Mouse (Mus musculus): ENCODE data around the gene Hspa14. TPM values are rescaled to one million over a fixed set of nuclear protein-coding genes. Genes with fewer than 3 reads are reported as not detected.

Hspa14 gene
- polyA plus RNA-seq, 1 experiment = 59.9 TPM

- H3K4me3 ChIP-seq (ENCODE audit: insufficient read depth, low read length) = no peak overlapping the region
- H3K27ac ChIP-seq (ENCODE audit: insufficient read depth, low read length) = no peak overlapping the region
- H3K4me1 ChIP-seq (ENCODE audit: control insufficient read depth, insufficient read depth, low read length) = no peaks in the 10 kb centered on the region
- TF ChIP-seq CTCF (IDR thresholded peaks at IDR 0.05; ENCODE audit: borderline replicate concordance, insufficient read depth, low read length) (no peak), POLR2A (IDR thresholded peaks at IDR 0.05; ENCODE audit: low read depth, low read length) (no peak)
Observed at GRCm38 (mm10) chr2:3493833-3494409, 18.7 kb downstream of the Hspa14 start.

GRCm38 (mm10) chr2:3489816-3490215 is 22.8 kb downstream of the Hspa14 start:
- Histone ChIP-seq H3K4me3 (ENCODE audit: insufficient read depth, low read length) (no peak overlapping the region), H3K4me1 (ENCODE audit: control insufficient read depth, insufficient read depth, low read length) (no peaks in the 10 kb centered on the region)
- TF ChIP-seq CTCF (IDR thresholded peaks at IDR 0.05; ENCODE audit: borderline replicate concordance, insufficient read depth, low read length) (no peak), POLR2A (IDR thresholded peaks at IDR 0.05; ENCODE audit: low read depth, low read length) (no peak)

GRCm38 (mm10) chr2:3480239-3480638 is 32.4 kb downstream of the Hspa14 start:
- no peak for TF ChIP-seq POLR2A (IDR thresholded peaks at IDR 0.05; ENCODE audit: low read depth, low read length)
- TF ChIP-seq CTCF (IDR thresholded peaks at IDR 0.05; ENCODE audit: borderline replicate concordance, insufficient read depth, low read length) = no peak
- Histone ChIP-seq H3K4me3 (ENCODE audit: insufficient read depth, low read length) (no peak overlapping the region), H3K4me1 (ENCODE audit: control insufficient read depth, insufficient read depth, low read length) (0 out of 2 replicates have a peak, but pooled peaks cover 3% of the 10 kb centered on the region), H3K27ac (ENCODE audit: insufficient read depth, low read length) (no peak overlapping the region)

More at GRCm38 (mm10) chr2:3489816-3490215, 22.8 kb downstream of the Hspa14 start:
- no peak overlapping the region for H3K27ac ChIP-seq (ENCODE audit: insufficient read depth, low read length)

DNA sequence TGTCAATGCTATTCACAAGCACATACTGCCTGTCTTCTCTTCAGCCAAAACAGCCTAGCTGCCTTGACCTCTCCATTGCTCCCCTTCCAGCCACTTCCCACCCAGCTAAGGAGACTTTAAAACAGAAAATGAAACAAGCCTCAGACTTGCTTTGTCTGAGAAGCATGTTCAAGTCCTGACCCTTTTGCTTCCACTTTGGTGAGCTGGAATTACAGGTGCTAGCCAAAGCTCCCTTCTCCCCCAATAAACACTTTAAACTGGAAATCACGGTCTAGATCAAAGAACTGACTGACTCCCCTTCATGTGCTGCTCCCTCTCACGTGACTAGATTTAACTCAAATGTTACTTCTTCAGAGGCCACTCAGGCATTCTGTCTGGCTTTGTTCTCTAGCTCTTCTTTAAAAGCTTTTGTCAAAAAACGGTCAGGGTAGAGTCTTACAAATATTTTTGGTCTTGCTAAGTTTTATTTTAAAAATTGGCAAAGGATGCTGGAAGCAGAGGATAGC is 36.8 kb downstream of the Hspa14 start:
- TF ChIP-seq POLR2A (IDR thresholded peaks at IDR 0.05; ENCODE audit: low read depth, low read length) (no peak), CTCF (IDR thresholded peaks at IDR 0.05; ENCODE audit: borderline replicate concordance, insufficient read depth, low read length) (no peak)
- 0 out of 2 replicates have a peak, but pooled peaks cover 3% of the 10 kb centered on the region for H3K4me1 ChIP-seq (ENCODE audit: control insufficient read depth, insufficient read depth, low read length)
- no peak overlapping the region for H3K27ac ChIP-seq (ENCODE audit: insufficient read depth, low read length)
- H3K4me3 ChIP-seq (ENCODE audit: insufficient read depth, low read length) = no peak overlapping the region

- Histone ChIP-seq H3K27ac (ENCODE audit: insufficient read depth, low read length) (peak within 1 kb of the TSS; percentile 10), H3K4me1 (ENCODE audit: control insufficient read depth, insufficient read depth, low read length) (0 out of 2 replicates have a peak, but pooled peaks cover 3% of the 10 kb centered on the region), H3K4me3 (ENCODE audit: insufficient read depth, low read length) (peak within 1 kb of the TSS; percentile 65)
- TF ChIP-seq CTCF (IDR thresholded peaks at IDR 0.05; ENCODE audit: borderline replicate concordance, insufficient read depth, low read length) (no peak), POLR2A (IDR thresholded peaks at IDR 0.05; ENCODE audit: low read depth, low read length) (peak; percentile 86)
Observed at GRCm38 (mm10) chr2:3474861-3475283, 37.7 kb downstream of the Hspa14 start, which contains the start of gene Suv39h2. TSS of gene Suv39h2 (minus strand) at chr2:3475031.

DNA sequence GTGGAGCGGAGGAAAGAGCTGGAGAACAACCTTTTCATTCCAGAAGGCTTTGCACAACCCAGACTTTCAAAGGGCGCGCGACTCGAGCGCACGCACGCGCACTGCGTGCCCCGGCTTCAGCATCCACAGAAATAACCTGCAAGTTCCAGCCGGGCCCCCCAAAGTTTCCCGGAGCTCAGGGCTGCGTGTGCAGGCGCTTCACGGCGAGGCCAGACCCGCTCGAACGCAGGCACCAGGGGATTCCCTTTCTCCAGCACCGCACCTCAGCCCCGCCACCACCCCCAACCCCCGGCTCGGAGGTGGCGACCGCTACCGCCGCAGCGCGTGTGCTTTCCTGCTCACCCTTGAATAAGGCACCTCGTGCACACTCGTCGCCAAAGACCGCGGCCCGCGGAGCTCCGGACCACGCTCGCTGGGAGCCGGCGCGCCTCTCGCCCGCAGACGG is 38.2 kb downstream of the Hspa14 start:
- H3K4me3 ChIP-seq (ENCODE audit: insufficient read depth, low read length) = peak overlapping the region; percentile 65
- peak overlapping the region; percentile 10; the same call in 1 of the 2 replicates for H3K27ac ChIP-seq (ENCODE audit: insufficient read depth, low read length)
- TF ChIP-seq POLR2A (IDR thresholded peaks at IDR 0.05; ENCODE audit: low read depth, low read length) (no peak), CTCF (IDR thresholded peaks at IDR 0.05; ENCODE audit: borderline replicate concordance, insufficient read depth, low read length) (no peak)
- H3K4me1 ChIP-seq (ENCODE audit: control insufficient read depth, insufficient read depth, low read length) = 0 out of 2 replicates have a peak, but pooled peaks cover 3% of the 10 kb centered on the region

DNA sequence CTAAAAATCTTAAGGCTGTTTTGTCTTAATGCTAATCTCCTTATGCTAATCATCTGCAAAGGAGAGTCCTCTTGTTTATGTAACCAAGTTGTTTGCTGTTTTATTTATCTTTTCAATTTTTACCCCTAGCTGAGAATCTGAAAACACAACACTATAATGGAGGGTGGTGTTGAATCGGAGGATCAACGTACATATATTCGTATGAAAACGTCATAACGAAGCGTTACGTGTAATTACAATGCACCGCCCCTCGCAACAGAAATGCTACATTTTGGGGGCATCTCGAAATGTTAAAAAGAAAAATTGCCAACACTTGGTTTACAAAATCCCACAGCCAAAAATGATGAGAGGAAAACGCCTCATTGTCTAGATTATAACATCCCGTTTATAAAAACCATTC is 38.7 kb downstream of the Hspa14 start:
- Histone ChIP-seq H3K4me1 (ENCODE audit: control insufficient read depth, insufficient read depth, low read length) (0 out of 2 replicates have a peak, but pooled peaks cover 3% of the 10 kb centered on the region), H3K27ac (ENCODE audit: insufficient read depth, low read length) (no peak overlapping the region), H3K4me3 (ENCODE audit: insufficient read depth, low read length) (peak overlapping the region; percentile 65)
- no peak for TF ChIP-seq CTCF (IDR thresholded peaks at IDR 0.05; ENCODE audit: borderline replicate concordance, insufficient read depth, low read length)
- no peak for TF ChIP-seq POLR2A (IDR thresholded peaks at IDR 0.05; ENCODE audit: low read depth, low read length)

DNA sequence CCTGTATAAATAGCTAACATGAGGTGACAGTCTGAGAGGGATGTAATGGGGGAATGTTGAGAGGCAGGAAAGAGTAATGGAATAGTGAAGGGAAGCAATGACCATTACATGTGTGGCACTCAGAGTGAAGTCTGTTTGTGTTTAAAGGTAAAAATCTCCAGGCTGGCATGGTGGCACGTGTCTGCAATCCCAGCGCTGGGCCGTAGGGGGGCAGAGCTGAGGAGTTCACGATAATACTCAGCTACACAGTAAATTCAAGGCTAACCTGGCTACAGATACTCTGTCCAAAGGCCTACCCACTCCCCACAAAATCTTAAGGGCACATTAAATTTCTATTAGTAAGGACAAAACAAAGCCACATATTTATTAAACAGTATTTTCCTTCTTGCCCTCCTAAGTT is 56.0 kb downstream of the Hspa14 start:
- H3K4me3 ChIP-seq (ENCODE audit: insufficient read depth, low read length) = no peak overlapping the region
- TF ChIP-seq CTCF (IDR thresholded peaks at IDR 0.05; ENCODE audit: borderline replicate concordance, insufficient read depth, low read length) = no peak
- no peak for TF ChIP-seq POLR2A (IDR thresholded peaks at IDR 0.05; ENCODE audit: low read depth, low read length)
- no peak overlapping the region for H3K27ac ChIP-seq (ENCODE audit: insufficient read depth, low read length)
- peaks cover 5% of the 10 kb centered on the region; the same call in 1 of the 2 replicates for H3K4me1 ChIP-seq (ENCODE audit: control insufficient read depth, insufficient read depth, low read length)

DNA sequence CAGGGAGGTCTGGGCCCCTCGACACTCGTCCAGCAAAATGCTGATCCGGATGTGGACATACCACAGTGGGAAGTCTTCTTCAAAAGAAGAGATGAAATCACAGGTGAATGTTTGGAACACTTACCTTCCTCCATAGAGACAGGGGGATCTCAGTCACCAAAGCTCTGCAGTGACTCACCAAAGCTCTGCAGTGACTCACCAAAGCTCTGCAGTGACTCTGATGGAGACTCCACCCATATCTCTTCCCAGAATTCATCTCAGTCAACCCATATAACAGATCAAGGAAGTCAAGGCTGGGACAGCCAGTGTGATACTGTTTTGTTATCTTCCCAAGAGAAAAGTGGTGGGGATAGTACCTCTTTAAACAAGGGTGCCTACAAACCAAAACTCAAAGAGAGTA is 59.5 kb downstream of the Hspa14 start:
- H3K27ac ChIP-seq (ENCODE audit: insufficient read depth, low read length) = no peak overlapping the region
- H3K4me1 ChIP-seq (ENCODE audit: control insufficient read depth, insufficient read depth, low read length) = peaks cover 5% of the 10 kb centered on the region; the same call in 1 of the 2 replicates
- H3K4me3 ChIP-seq (ENCODE audit: insufficient read depth, low read length) = no peak overlapping the region
- TF ChIP-seq CTCF (IDR thresholded peaks at IDR 0.05; ENCODE audit: borderline replicate concordance, insufficient read depth, low read length) = no peak
- no peak for TF ChIP-seq POLR2A (IDR thresholded peaks at IDR 0.05; ENCODE audit: low read depth, low read length)

DNA sequence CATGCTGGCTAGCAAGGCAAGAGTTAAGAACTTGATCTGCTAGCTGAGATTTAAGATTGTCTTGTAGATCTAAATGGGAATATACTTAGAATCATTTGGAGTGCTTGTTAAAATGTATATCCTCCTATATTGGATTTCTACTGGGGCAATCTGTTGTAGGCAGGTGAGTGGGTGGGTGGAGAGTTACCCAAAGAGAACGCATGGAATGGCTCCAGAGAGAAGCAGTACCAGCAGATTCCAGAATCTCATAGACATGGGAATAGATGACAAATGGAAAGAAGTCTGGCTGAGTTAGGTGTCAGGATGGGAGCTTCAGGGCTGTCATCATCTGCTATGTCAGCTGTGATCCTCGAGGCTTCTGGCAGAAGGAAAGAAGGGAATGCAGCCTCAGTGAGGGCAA is 63.2 kb downstream of the Hspa14 start:
- H3K4me3 ChIP-seq (ENCODE audit: insufficient read depth, low read length) = no peak overlapping the region
- H3K4me1 ChIP-seq (ENCODE audit: control insufficient read depth, insufficient read depth, low read length) = peaks cover 8% of the 10 kb centered on the region; the same call in 1 of the 2 replicates
- TF ChIP-seq CTCF (IDR thresholded peaks at IDR 0.05; ENCODE audit: borderline replicate concordance, insufficient read depth, low read length) (no peak), POLR2A (IDR thresholded peaks at IDR 0.05; ENCODE audit: low read depth, low read length) (no peak)
- H3K27ac ChIP-seq (ENCODE audit: insufficient read depth, low read length) = no peak overlapping the region

All from embryonic fibroblast, embryonic 13.5 days (primary cell).